Mouse (Mus musculus) heart, embryonic 16.5 days (tissue): Measurements from ENCODE around the gene Gosr1. TPM values are rescaled to one million over a fixed set of nuclear protein-coding genes. Genes with fewer than 3 reads are reported as not detected.
"Not testable (repeated sequence)": the region's sequence is repeated elsewhere in the genome, so short reads cannot be mapped to it uniquely, and the experiment has no call there.

Source experiments
- ATAC-seq: fragments of 200-750 bp; cut with Nextera tagmentation; replicated peaks from 2 replicates; pipeline ENCODE4 v1.8.0; 2017; ENCODE audit warnings: moderate number of reproducible peaks; ENCODE audit not compliant: insufficient read depth, low FRiP score; ENCODE audit errors: extremely low read depth
- H3K27ac ChIP-seq: fragments of 300-500 bp; sonication (generic); 2 replicates; pipeline ENCODE4 v1.5.1; 2014; ENCODE audit warnings: mild to moderate bottlenecking, low read length, control low read depth, moderate library complexity
- H3K27me3 ChIP-seq: fragments of 300-500 bp; sonication (generic); 2 replicates; pipeline ENCODE4 v1.6.1; 2014; ENCODE audit warnings: low read length, mixed read lengths; ENCODE audit not compliant: control insufficient read depth, insufficient read depth
- H3K36me3 ChIP-seq: fragments of 300-500 bp; sonication (generic); 2 replicates; pipeline ENCODE4 v1.6.1; 2014; ENCODE audit not compliant: control insufficient read depth, insufficient read depth
- H3K4me1 ChIP-seq: fragments of 300-500 bp; sonication (generic); 2 replicates; pipeline ENCODE4 v1.6.1; 2014; ENCODE audit warnings: low read length, mixed read lengths; ENCODE audit not compliant: control insufficient read depth, insufficient read depth
- H3K4me2 ChIP-seq: fragments of 300-500 bp; sonication (generic); 2 replicates; pipeline ENCODE4 v1.6.1; 2014; ENCODE audit warnings: low read depth, mild to moderate bottlenecking, control low read depth, low read length
- H3K4me3 ChIP-seq: fragments of 300-500 bp; sonication (generic); 2 replicates; pipeline ENCODE4 v1.5.1; 2014; ENCODE audit warnings: mild to moderate bottlenecking, control low read depth, low read length
- H3K9ac ChIP-seq: fragments of 300-500 bp; sonication (generic); 2 replicates; pipeline ENCODE4 v1.6.1; 2014; ENCODE audit warnings: low read length, control low read depth
- H3K9me3 ChIP-seq: fragments of 300-500 bp; sonication (generic); replicated peaks from 2 replicates; pipeline ENCODE4 v1.6.1; 2016; ENCODE audit warnings: low read length; ENCODE audit not compliant: control insufficient read depth
- WGBS: fragments of 180-500 bp; shearing (Covaris S2); extraction: QIAGEN DNeasy Blood & Tissue Kit; methylation state at CpG from one replicate; pipeline ENCODE4 v1.1.7; 2014; 5-methylcytosine and 5-hydroxymethylcytosine counted together
- polyA plus RNA-seq: library from polyadenylated mRNA; unstranded; fragments of >200 nt; fragmentation: Nextera tagmentation; extraction: Ambion mirVana; gene quantifications from 2 replicates; pipeline ENCODE4 v1.2.1, GENCODE M21; 2015

Gosr1 gene
- 20.9 and 21.4 TPM in 2 replicates for polyA plus RNA-seq

- H3K9me3 ChIP-seq, result no peaks in the 10 kb centered on the region
- H3K4me1 ChIP-seq, result peaks cover 2% of the 10 kb centered on the region; the same call in 1 of the 2 replicates
- H3K27me3 ChIP-seq, result peaks cover 6% of the 10 kb centered on the region; the same call in 1 of the 2 replicates
- under 1% methylated on average over 28 of the region's 28 CpGs for WGBS
- peak within 1 kb of the TSS; percentile 87 for H3K27ac ChIP-seq
- H3K4me3 ChIP-seq, result peak within 1 kb of the TSS; percentile 85
- peaks cover 18% of the 10 kb centered on the region; the same call in 1 of the 2 replicates for H3K36me3 ChIP-seq
- peak within 1 kb of the TSS; percentile 80 for H3K4me2 ChIP-seq
- ATAC-seq, result peak; percentile 98
- H3K9ac ChIP-seq, result peak within 1 kb of the TSS; percentile 96
These were observed at the start of gene Gosr1 for GRCm38 (mm10) chr11:76763053-76763740. Gosr1 (minus strand) TSS chr11:76763579.

GRCm38 (mm10) chr11:76810706-76811495 is 47.5 kb upstream of the Gosr1 start:
- Histone ChIP-seq H3K27ac (no peak overlapping the region), H3K36me3 (peaks cover 9% of the 10 kb centered on the region), H3K9ac (no peak overlapping the region), H3K4me3 (no peak overlapping the region), H3K27me3 (no peaks in the 10 kb centered on the region), H3K9me3 (no peaks in the 10 kb centered on the region), H3K4me2 (no peak overlapping the region), H3K4me1 (peaks cover 6% of the 10 kb centered on the region)
- ATAC-seq, result no peak
- WGBS, result 79% methylated on average over 9 of the region's 9 CpGs

DNA sequence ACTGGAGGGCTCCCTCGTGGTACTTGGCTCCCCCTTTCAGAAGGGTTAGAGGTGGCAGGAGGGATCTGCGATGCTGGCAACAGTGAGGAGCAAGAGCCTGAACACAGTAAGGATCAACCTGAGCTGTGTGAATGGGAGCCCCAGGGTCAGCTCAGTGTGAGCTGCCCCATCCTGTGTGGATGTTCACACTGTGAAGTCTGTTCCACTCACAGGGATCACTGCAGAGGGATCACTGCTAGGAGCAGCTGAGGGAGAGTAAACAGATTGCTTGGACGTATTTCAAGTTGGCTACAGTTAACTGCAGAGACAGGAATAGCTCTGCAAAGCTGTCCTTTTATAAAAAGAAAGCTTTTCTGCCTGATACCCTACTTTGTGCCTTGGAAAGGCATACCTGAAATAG is 46.1 kb upstream of the Gosr1 start:
- no peaks in the 10 kb centered on the region for H3K27me3 ChIP-seq
- peak overlapping the region; percentile 40; the same call in 1 of the 2 replicates for H3K27ac ChIP-seq
- peaks cover 9% of the 10 kb centered on the region for H3K36me3 ChIP-seq
- ATAC-seq, result peak; percentile 67
- H3K4me3 ChIP-seq, result no peak overlapping the region
- H3K9ac ChIP-seq, result no peak overlapping the region
- peaks cover 6% of the 10 kb centered on the region for H3K4me1 ChIP-seq
- WGBS, result 27% methylated on average over 3 of the region's 3 CpGs
- H3K9me3 ChIP-seq, result no peaks in the 10 kb centered on the region
- no peak overlapping the region for H3K4me2 ChIP-seq

GRCm38 (mm10) chr11:76808550-76808949 is 45.2 kb upstream of the Gosr1 start:
- no peaks in the 10 kb centered on the region for H3K27me3 ChIP-seq
- peaks cover 11% of the 10 kb centered on the region for H3K36me3 ChIP-seq
- no peak overlapping the region for H3K27ac ChIP-seq
- H3K4me2 ChIP-seq, result no peak overlapping the region
- no peaks in the 10 kb centered on the region for H3K9me3 ChIP-seq
- no peak overlapping the region for H3K4me3 ChIP-seq
- peaks cover 6% of the 10 kb centered on the region for H3K4me1 ChIP-seq
- H3K9ac ChIP-seq, result no peak overlapping the region
- ATAC-seq, result no peak
- 92% methylated on average over 7 of the region's 7 CpGs for WGBS

- Histone ChIP-seq H3K27me3 (no peaks in the 10 kb centered on the region), H3K27ac (no peak overlapping the region), H3K9ac (no peak overlapping the region), H3K4me1 (peaks cover 6% of the 10 kb centered on the region), H3K9me3 (no peaks in the 10 kb centered on the region), H3K4me3 (no peak overlapping the region), H3K36me3 (peaks cover 7% of the 10 kb centered on the region), H3K4me2 (no peak overlapping the region)
- no peak for ATAC-seq
- WGBS, result 92% methylated on average over 3 of the region's 3 CpGs
These were observed 43.8 kb upstream of the Gosr1 start for GRCm38 (mm10) chr11:76807007-76807679.

DNA sequence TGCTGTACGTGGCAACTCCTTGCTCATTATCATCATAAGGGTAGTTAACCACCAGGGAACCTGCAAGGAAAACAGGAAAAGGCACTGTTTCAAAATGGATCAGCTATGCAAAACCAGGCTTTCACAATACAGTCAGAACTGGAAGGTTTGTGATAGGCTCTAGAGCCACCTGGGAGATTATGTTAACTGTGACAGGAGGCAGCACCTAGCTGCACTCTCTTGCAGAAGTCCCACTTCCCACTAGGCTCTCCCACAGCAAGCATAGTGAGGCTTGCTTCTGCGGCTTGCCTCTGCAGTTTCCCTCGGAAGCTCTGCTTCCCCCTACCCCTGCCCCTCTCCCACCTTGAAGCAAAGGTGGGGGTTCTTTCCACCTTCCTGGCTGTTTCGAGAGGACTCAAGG is 42.6 kb upstream of the Gosr1 start:
- ATAC-seq, result no peak
- WGBS, result 81% methylated on average over 4 of the region's 4 CpGs
- Histone ChIP-seq H3K27ac (no peak overlapping the region), H3K27me3 (no peaks in the 10 kb centered on the region), H3K4me3 (no peak overlapping the region), H3K36me3 (peaks cover 11% of the 10 kb centered on the region), H3K4me2 (no peak overlapping the region), H3K9ac (no peak overlapping the region), H3K4me1 (peaks cover 6% of the 10 kb centered on the region), H3K9me3 (no peaks in the 10 kb centered on the region)

GRCm38 (mm10) chr11:76805072-76805471 is 41.7 kb upstream of the Gosr1 start:
- not testable (repeated sequence) for H3K27ac ChIP-seq, H3K9ac ChIP-seq, H3K4me1 ChIP-seq, H3K27me3 ChIP-seq, H3K4me2 ChIP-seq, H3K9me3 ChIP-seq, ATAC-seq, H3K4me3 ChIP-seq
- WGBS, result 87% methylated on average over 4 of the region's 4 CpGs
- H3K36me3 ChIP-seq, result peaks cover 11% of the 10 kb centered on the region

DNA sequence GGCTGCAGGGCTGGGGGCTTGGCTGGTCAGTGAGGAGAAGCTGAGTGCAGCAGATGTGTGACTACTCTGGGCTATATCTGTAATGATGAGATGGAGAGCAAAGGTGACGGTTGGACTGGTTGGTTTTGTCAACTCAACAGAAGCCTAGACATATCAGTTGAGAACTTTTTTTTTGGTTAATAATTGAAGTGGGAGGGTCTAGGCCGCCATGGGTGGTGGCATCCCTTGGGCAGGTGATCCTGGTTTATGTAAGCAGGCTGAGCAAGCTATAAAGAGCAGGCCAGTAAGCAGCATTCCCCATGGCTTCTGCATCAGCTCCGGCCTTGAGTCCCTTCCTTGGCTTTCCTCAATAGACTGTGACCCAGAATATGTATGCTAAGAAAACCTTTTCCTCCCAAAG is 39.9 kb upstream of the Gosr1 start:
- Histone ChIP-seq H3K36me3 (peaks cover 20% of the 10 kb centered on the region), H3K4me2 (no peak overlapping the region), H3K9ac (no peak overlapping the region), H3K27ac (no peak overlapping the region), H3K4me3 (no peak overlapping the region), H3K9me3 (no peaks in the 10 kb centered on the region), H3K27me3 (no peaks in the 10 kb centered on the region), H3K4me1 (no peaks in the 10 kb centered on the region)
- no peak for ATAC-seq
- WGBS, result 91% methylated on average over 3 of the region's 3 CpGs

DNA sequence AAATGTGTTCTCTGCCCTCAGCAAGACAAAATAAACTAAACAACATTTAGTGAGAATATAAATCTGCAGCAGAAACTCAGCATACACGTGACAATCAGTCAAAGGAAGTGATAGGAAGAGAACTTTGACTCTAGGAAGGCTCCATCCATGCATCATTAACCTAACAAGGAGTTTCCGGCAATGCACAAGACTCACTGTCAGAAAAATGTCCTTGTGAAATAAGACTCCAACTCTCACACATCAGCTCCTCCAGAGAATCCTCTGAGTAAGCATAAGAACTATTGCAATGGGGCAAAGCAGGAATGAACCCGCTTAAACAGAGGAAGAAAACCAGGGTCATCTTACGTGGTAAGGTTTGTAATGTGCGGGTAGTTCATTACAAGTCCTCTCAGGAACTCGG is 33.9 kb upstream of the Gosr1 start:
- no peaks in the 10 kb centered on the region for H3K4me1 ChIP-seq
- no peaks in the 10 kb centered on the region for H3K9me3 ChIP-seq
- H3K4me3 ChIP-seq, result no peak overlapping the region
- 86% methylated on average over 6 of the region's 6 CpGs for WGBS
- no peak overlapping the region for H3K27ac ChIP-seq
- H3K36me3 ChIP-seq, result peaks cover 32% of the 10 kb centered on the region
- ATAC-seq, result no peak
- H3K4me2 ChIP-seq, result no peak overlapping the region
- no peaks in the 10 kb centered on the region for H3K27me3 ChIP-seq
- no peak overlapping the region for H3K9ac ChIP-seq
